Mouse (Mus musculus) gastrocnemius, adult 18-20 months (tissue): ENCODE data around the gene St6galnac4. TPM values are rescaled to one million over a fixed set of nuclear protein-coding genes. Genes with fewer than 3 reads are reported as not detected.

Experiments
- DNase-seq: peaks from one replicate; pipeline ENCODE4 v3.0.0; 2021; ENCODE audit warnings: low spot score
- total RNA-seq, 2 experiments: library from RNA; stranded (reverse); gene quantifications; 2 replicates each; pipeline ENCODE4 v1.2.3; 2021

Gene St6galnac4
- total RNA-seq, 2 experiments from 2014 or later, result 13.5 to 19.8 TPM

- DNase-seq, result no peak
Measured at GRCm38 (mm10) chr2:32599409-32599808, 12.5 kb downstream of the St6galnac4 start, which contains the start of gene St6galnac6. St6galnac6 (plus strand) TSS chr2:32599709.

GRCm38 (mm10) chr2:32601417-32602065 lies 14.6 kb downstream of the St6galnac4 start:
- DNase-seq, result no peak

- peak; percentile 90 for DNase-seq
Measured at GRCm38 (mm10) chr2:32602600-32603054, 15.7 kb downstream of the St6galnac4 start.

GRCm38 (mm10) chr2:32604631-32605030 lies 17.7 kb downstream of the St6galnac4 start:
- no peak for DNase-seq

- peak; percentile 87 for DNase-seq
Measured at GRCm38 (mm10) chr2:32606161-32607142, 19.6 kb downstream of the St6galnac4 start.

GRCm38 (mm10) chr2:32607262-32607947 lies 20.5 kb downstream of the St6galnac4 start:
- no peak for DNase-seq

GRCm38 (mm10) chr2:32608141-32608777 lies 21.4 kb downstream of the St6galnac4 start:
- DNase-seq, result peak; percentile 89

- DNase-seq, result no peak
Measured at GRCm38 (mm10) chr2:32608778-32609435, 22.0 kb downstream of the St6galnac4 start.

GRCm38 (mm10) chr2:32610610-32611229 lies 23.8 kb downstream of the St6galnac4 start:
- peak; percentile 67 for DNase-seq

- no peak for DNase-seq
Measured at GRCm38 (mm10) chr2:32612274-32612673, 25.4 kb downstream of the St6galnac4 start.

- no peak for DNase-seq
Measured at GRCm38 (mm10) chr2:32617109-32617508, 30.2 kb downstream of the St6galnac4 start.

- no peak for DNase-seq
Measured at GRCm38 (mm10) chr2:32617601-32618000, 30.7 kb downstream of the St6galnac4 start.

GRCm38 (mm10) chr2:32618051-32618450 lies 31.2 kb downstream of the St6galnac4 start:
- DNase-seq, result no peak

GRCm38 (mm10) chr2:32620682-32621516 lies 34.0 kb downstream of the St6galnac4 start:
- no peak for DNase-seq

- DNase-seq, result no peak
Measured at GRCm38 (mm10) chr2:32621517-32621859, 34.6 kb downstream of the St6galnac4 start, which contains the start of gene Ak1. Ak1 (plus strand) TSS chr2:32621758.

GRCm38 (mm10) chr2:32624111-32624748 lies 37.3 kb downstream of the St6galnac4 start:
- no peak for DNase-seq

GRCm38 (mm10) chr2:32625212-32625872 lies 38.4 kb downstream of the St6galnac4 start:
- DNase-seq, result peak; percentile 90
